Mouse (Mus musculus): ENCODE measurements around the gene Vps37b.
A peak's percentile ranks its signal among the peaks of the same experiment; 100 is the strongest.

Gene Vps37b

DNA sequence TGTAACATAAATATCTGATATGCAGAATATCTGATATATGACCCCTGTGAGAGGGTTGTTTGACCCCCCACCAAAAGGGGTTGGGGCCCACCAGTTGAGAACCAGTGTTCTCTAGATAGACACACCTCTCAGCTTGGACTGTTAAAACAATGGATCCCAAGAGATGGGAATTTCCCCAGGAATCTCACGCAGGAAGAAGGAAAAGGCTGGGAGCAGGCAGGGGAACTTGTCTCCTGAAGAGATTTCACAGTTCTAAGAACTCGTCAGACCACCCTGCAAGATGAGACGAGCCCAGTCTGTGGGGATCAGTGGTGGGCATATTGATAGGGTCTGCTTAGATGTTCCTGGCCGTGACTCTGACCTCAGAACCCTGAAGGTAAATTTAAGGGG, 52.1 kb downstream of the Vps37b start:
- DNase-seq (ENCODE audit: low read depth, low spot score): no peak

DNA sequence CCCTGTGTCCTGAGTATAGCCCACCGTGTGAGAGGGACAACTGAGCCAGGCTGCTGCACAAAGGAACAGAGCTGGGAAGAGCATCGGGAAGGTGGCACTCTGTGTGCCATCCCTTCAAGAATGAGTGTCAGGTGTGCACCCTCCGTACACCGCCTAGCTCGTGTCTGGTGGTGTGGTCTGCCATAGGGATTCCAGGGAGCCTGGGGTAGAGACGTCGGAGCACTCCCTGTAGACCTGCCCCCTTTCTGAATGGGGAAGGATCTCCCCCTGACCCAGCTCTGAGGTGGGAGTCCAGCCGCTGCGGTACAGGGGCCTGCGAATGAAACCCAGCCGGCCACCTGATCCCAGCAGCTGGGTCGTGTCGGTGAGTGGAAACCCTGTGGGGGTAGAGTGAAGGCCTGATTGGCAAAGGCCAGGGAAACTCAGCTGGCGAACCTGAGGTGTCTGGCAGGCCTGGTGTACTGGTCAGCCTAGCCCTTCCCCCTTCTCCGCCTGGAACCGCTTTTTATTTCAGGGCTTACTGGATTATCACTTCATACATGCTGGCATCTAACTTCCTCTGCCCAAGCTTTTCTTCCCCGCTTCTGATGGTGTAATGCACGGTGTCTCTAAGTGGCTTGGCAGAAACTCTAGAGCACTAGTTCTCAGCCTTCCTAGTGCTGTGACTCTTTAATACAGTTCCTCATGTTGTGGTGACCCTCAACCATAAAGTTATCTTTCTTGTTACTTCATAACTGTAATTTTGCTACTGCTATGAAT, 52.7 kb downstream of the Vps37b start:
- peak; percentile 56 for DNase-seq (ENCODE audit: low read depth, low spot score)

DNA sequence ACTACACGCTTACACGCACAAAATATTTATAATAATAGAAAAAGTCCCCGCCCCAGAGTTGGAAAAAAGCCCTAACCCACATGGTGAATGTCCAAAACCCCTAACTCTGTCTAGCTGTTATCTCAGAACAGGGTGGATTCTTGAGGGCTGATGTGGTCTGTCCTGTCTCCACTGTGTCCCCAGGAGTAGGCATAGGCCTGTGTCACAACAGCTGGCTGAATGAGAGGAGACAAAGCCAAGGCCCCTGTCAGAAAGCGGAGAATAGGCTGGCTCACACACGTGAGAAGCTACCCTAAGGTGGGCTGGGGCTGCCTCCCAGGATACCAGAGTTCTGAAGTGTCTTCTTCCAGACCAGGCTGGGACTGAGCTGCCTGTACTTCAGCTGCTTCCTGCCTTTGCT, 53.9 kb downstream of the Vps37b start:
- DNase-seq (ENCODE audit: low read depth, low spot score): no peak

DNA sequence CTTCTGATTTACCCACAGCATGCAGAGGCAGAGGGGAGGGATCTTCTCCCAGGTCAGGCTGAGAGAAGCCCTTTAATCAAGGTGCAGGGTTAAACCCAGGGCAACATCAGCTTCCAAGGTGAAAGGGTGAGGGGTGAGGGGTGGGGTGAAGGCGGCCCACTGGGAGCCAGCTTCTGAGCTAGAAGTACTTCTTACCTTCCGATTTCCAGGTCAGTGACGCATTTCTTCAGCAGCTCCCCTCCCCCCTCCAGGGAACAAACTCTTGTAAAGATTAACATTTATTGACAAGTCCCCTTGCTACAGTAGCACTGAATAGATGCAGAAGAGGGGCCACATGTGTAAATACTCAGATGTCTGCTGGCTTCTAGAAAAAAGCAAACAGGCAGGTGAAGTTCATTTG, 54.8 kb downstream of the Vps37b start:
- no peak for DNase-seq (ENCODE audit: low read depth, low spot score)

DNA sequence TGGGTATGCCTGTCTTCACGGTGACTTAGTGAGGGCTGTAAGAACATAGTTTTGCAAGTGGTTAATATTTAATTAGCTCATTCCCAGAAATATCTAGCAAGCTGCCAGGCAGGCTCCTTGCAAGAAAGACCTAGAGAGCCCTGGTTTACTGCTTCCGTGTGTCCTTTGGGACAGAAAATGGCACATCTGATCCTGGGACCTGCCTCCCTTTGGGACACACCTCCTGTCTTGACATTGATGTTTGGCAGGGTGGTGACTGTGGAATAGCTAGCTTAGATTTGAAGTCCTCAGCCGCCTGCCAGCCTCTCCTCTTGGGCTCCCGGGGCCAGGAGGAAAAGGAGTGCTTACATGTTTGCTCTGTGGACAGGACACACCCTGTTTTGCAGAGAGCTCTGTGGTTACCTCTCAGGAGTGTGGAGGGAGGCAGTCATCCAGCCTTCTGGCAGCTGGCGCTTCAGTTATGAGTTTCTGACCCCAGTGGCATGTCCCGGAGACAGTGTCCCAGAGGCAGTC, 56.3 kb downstream of the Vps37b start:
- no peak for DNase-seq (ENCODE audit: low read depth, low spot score)

DNA sequence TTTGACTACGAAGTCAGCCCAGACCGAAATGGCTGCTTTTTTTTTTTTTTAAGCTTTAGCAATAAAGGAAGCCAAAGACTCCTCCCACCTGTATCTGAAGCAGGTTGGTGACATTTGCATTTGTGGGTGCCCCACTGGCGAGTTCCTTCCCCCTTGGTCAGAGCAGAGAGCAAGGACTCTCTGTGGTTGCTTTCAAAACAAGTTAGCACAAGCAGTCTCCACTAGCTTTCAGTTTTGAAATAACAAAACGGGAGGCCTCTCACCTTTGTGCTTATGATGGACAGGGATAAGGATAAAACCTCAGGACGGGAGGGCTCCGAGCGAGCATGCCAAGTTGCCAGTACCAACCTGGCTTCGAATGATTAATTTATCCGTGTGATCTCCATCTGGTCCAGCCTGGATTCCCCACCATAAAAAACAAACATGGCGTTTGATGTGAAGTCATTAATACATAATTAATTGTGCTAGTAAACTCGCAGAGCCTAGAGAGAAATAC, 57.4 kb downstream of the Vps37b start:
- peak; percentile 35 for DNase-seq (ENCODE audit: low read depth, low spot score)

DNA sequence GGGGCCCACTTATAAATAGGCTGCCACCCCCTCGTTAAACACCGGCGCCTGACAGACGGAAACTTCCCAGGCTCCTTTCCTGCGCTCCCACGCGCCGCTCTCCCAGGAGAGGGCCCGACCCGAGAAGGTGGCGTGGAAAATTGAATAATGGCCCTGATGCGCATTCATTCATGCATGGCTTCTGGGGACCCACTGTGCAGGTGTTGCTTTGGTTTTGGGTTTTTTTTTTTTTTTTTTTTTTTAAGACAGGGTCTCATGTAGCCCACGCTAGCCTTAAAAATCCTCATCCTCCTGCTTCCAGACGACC, 57.9 kb downstream of the Vps37b start:
- DNase-seq (ENCODE audit: low read depth, low spot score): no peak

DNA sequence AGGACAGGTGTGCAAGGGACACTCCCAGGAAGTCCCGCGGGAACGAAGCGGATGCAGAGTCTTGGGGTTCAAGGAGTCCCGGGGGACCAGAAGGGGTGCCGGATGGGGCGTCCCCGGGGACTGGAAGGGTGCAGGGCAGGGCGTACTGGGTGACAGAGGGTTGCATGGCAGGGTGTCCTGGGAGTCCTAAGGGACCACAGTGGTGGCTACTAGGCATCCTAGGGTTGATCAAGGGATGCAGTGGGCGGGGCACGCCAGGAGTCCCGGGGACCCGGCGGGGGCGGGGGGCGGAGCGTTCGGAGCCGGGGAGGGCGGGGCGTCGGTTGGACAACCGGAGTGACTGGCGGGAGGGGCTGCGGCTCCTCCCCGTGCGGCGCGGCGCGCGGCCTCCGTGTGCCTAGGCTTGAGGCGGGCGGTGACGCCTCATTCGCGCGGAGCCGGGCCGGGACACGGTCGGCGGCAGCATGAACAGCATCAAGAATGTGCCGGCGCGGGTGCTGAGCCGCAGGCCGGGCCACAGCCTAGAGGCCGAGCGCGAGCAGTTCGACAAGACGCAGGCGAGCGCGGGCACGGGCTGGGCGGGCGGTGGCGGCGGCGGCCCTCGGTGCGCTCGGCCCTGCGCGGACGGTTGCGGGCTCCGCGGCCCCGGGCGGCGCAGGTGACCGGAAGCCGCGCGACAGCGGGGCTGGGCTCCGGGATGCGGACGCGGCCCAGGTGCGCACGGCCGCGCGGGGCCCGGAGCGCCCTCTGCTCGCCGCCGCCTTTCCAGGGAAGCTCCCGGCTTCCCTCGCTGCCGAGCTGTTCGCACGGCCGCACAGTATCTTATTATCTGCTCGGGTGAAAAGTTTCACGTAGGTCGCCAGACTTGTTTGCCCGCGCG, 58.5 kb downstream of the Vps37b start, which contains the start of gene Hip1r:
Gene Hip1r (plus strand): TSS at position 330 of the 880 bp plus-strand sequence.
- peak; percentile 25 for DNase-seq (ENCODE audit: low read depth, low spot score)

DNA sequence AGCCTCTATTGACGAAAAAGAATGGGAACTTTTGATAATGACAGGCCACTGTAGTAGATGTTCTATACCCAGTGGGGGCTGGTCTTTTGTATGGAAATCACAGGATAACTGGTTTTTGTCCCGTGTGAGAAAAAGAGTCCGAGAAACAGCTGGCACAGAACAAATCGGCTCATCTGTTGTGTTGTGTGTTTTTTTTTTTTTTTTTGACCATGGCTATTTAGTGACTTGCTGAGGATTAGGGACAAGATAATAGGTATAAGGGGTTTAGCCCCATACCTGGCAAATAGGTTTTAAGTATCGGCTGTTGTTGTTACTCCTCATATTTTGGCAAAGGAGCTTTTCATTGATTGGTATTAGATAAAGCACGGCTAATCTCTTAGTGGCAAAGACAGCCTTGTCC, 59.6 kb downstream of the Vps37b start:
- DNase-seq (ENCODE audit: low read depth, low spot score): no peak

DNA sequence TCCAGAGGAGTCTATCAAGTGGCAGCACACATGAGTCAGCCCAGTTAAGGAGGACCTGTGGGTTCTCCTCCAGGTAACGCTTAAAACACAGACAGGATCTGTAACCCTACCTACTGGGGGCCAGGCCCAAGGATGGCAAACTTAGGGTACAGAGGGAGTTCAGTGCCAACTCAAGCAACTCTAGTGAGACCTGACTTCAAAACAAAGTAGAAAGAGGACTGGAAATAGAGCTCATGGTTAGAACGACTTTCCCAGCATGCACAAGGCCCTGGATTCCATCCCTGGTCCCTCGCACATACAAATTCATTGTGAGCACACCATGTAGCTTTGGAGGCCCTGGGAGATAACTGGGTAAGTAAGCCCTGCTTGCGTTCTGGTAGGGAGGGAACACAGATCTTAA, 61.5 kb downstream of the Vps37b start:
- no peak for DNase-seq (ENCODE audit: low read depth, low spot score)

DNA sequence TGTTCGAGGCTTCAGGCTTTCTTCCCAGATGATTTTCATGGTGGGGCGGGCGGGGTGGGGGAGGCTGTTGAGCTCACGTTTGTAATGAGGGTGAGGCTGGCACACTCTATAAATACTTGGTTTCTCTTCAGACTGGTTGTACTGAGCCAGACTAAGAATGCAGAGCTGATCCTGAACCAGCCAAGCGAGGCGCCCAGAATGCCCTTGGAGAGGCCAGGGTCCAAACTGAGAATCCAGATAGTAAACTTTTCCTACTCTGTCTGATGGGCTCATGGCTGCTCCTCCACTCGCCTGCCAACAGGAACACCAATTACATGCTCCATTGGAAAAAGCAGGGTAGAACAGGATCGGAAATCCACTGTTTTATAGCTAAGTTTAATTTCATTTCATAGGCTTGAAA, 62.9 kb downstream of the Vps37b start:
- no peak for DNase-seq (ENCODE audit: low read depth, low spot score)

DNA sequence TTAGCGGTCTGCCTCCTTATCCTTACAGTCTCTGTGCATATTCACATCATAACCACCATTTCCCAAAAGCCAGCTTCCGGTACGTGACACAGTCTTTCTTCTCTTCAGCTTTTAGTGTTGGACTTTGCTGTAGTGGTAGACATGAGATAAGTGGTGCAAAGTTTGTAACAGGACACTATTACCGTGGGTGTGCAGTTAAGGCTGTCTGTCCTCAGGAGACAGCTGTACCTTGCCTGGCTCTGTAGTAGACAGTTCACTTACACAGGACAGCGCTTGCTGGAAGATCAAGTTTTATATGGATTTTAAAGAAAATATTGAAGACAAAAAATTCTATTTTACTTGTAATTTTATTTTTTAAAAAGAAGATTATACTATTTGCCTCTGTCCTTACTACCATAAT, 63.6 kb downstream of the Vps37b start:
- DNase-seq (ENCODE audit: low read depth, low spot score): no peak

DNA sequence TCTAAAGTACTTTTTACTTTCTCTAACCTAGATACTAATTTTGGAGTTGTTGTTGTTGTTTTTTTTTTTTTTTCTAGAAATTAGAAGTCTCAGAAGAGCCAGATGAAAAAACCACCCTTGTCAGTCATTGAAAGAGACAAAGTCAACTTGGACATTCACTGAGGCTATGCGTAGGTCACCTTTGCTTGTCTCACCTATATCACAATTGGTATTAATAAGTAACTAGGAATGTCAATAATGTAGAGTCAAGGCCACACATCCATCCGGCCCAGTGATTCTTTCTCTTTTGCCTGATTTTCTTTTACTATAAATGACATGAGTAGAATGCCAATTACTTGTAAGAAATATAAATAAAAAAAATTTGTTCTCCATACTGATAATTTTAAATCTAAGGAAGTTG, 65.3 kb downstream of the Vps37b start:
- no peak for DNase-seq (ENCODE audit: low read depth, low spot score)

DNA sequence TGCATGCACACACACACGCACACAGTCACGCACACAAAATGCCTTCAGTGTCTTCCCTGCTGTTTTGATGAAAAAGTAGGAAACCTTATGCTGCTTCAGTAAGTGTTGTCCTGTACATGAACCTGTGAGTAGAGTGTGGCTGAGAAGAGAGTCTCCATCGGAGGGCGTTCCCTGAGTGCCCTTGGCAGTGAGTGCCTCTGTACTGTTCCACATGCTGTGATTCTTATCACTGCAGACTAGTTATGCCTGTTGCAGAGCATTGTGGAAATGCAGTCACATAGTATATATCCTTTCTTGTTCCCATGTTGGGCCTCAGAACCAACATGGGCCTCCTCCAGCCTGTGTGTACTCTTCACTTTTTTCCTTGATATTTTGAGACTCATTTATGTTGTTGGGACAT, 67.9 kb downstream of the Vps37b start:
- no peak for DNase-seq (ENCODE audit: low read depth, low spot score)

DNA sequence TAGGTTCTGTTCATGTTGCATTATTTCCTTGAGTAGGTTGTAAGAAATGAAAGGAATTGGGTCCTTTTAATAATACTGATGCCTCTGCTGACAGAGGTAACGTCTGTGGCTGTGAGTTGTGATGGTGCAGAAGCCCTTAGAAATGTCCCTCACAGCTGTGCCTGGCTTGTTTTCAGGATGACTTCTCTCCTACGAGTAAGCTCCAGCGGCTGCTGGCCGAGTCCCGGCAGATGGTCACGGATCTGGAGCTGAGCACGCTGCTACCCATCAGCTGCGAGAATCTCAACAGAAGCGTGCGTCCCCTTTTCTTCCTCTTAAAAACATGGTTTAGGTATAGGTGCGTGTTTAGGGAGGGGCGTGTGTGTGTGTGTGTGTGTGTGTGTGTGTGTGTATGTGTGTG, 71.0 kb downstream of the Vps37b start:
- no peak for DNase-seq (ENCODE audit: low read depth, low spot score)

DNA sequence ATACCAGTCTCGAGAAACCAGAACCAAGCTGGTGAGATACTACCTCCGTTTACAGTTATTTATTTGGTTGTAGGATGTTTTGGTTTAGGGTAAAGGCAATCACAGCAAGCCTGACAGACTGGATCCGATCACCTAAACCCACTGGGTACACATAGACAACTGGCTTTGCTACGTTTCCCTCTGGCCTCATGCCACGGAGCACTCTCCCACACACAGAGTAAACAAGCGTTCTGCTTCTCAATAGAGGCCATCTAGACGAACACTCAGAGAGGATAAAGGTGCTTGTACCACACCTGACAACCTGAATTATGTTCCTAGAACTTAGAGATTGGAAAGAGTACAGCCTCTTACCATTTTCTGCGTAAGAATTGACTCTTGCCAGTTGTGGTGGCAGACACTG, 71.9 kb downstream of the Vps37b start:
- DNase-seq (ENCODE audit: low read depth, low spot score): no peak

DNA sequence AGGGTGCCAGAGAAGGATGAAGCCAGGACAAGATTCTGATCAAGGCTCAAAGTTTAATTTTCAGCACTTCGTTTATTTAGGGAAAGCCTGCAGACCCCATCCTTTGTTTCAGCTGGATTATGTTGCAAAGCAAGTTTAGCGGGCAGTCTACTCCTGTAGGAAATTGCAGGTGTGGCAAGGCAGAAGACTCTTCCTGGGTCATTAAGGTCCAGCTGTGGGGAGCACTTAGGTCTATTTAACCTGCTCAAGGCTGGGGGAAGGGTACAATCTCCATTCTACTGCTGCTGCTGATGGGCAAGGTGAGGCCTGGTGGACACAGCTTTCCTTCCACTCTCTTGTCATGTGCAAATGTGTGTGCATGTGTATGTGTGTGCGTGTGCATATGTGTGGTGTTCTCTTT, 73.1 kb downstream of the Vps37b start:
- DNase-seq (ENCODE audit: low read depth, low spot score): no peak

DNA sequence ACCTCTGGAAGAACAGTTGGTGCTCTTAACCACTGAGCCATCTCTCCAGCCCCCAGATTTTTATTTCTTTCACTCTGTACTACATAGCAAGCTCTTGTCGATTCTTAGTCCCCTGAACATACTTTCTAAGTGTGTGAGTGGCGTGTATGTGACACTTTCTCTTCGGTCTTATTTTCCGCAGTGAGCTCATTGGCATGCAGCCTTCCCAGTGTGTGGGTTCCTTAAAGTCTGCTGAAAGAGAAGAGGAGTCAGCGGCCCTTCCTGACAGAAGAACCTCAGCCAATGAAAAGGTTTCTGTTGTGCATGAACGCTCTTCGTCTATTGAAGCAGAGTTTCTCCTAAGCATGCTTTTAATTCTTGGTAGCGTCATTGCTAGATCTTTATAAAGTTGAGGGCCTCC, 74.9 kb downstream of the Vps37b start:
- no peak for DNase-seq (ENCODE audit: low read depth, low spot score)

All from skeletal muscle tissue, adult 2 months (tissue).